Mouse (Mus musculus): ENCODE results near the gene Lct. TPM values are rescaled to one million over a fixed set of nuclear protein-coding genes. Genes with fewer than 3 reads are reported as not detected.
"Not testable (repeated sequence)": the region's sequence is repeated elsewhere in the genome, so short reads cannot be mapped to it uniquely, and the experiment has no call there.

Gene Lct
- polyA plus RNA-seq, 1 experiment from 2014 or later: 0.28 TPM

DNA sequence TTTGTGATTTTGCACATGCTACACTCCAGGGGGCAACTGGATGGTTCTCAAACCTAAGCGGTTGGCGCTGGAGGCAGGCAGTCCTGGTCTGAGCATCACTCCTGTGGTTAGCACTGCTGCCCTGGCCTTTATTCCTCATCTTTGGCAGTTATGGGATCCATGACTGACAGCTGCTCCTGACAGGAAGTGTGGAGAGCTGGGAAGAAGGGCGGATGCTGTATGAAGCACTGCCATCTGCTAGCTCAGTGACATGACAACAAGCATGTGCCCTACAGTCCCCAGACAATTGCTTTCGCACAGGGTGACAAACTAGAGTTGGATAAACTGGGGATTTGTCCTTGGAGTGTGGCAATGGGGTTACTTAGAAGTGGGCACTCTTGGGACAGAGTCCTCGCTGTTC, 37.8 kb downstream of the Lct start:
- no peak overlapping the region for H3K27ac ChIP-seq
- H3K36me3 ChIP-seq: peaks cover 2% of the 10 kb centered on the region; the same call in 1 of the 2 replicates
- no peak overlapping the region for H3K9ac ChIP-seq
- H3K4me3 ChIP-seq: no peak overlapping the region
- no peaks in the 10 kb centered on the region for H3K9me3 ChIP-seq
- 93% methylated on average over 5 of the region's 5 CpGs for WGBS
- no peak overlapping the region for H3K4me2 ChIP-seq (replicated peaks)
- ATAC-seq (ENCODE audit: low FRiP score, low read depth): no peak
- no peaks in the 10 kb centered on the region for H3K4me1 ChIP-seq
- H3K27me3 ChIP-seq: no peaks in the 10 kb centered on the region

DNA sequence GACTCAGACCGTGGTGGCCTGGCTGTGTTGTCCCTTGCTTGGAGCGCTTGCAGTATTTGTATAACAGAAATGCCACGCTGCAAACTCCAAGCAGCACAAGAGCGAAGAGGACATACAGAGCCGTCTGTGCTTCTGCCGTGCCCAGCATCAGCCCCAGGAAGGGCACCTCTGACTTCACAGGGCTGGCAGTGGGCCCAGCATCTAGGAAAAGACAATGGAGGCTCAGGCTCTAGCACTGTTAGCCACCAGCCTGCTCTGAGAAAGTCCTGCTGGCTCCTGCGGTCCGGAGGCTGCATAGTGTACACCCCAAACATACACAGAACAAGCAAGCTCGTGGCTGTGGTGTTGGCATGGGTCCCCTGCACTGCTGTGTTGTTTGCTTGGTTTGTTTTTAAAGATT, 43.0 kb downstream of the Lct start:
- Histone ChIP-seq H3K9me3 (no peaks in the 10 kb centered on the region), H3K4me3 (no peak overlapping the region), H3K36me3 (peaks cover 43% of the 10 kb centered on the region), H3K4me2 (replicated peaks) (no peak overlapping the region), H3K27ac (no peak overlapping the region), H3K27me3 (no peaks in the 10 kb centered on the region), H3K4me1 (no peaks in the 10 kb centered on the region), H3K9ac (no peak overlapping the region)
- WGBS: 90% methylated on average over 9 of the region's 9 CpGs
- ATAC-seq (ENCODE audit: low FRiP score, low read depth): no peak

DNA sequence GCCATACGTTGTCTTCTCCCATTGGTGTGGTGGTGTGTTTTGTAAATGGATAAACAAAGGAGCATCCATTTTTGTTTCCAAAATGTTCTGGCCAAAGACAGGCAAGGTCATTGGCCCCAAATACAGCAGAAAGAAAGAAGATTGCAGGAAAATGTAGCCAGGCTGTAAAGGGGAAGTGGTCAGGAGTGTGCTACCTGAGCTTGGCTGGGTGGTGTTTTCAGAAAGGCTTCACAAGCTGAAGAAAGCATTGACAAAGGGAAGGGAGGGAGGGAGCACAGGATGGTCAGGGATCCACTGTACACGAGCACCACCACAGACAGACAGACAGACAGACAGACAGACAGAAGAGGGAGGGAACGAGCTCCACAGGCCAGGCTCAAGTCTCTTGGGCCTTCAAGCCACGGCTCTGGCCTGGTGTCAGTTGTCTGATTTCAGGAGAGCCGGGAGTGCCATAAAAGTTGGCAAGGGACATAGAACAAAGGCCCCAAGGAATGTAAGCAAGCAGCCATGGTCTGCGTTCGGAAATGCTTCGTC, 43.9 kb downstream of the Lct start:
- WGBS: 66% methylated on average over 8 of the region's 8 CpGs
- H3K4me1 ChIP-seq: no peaks in the 10 kb centered on the region
- no peak overlapping the region for H3K4me2 ChIP-seq (replicated peaks)
- H3K27me3 ChIP-seq: no peaks in the 10 kb centered on the region
- H3K9ac ChIP-seq: no peak overlapping the region
- H3K36me3 ChIP-seq: peaks cover 52% of the 10 kb centered on the region
- no peak overlapping the region for H3K27ac ChIP-seq
- H3K4me3 ChIP-seq: no peak overlapping the region
- H3K9me3 ChIP-seq: no peaks in the 10 kb centered on the region
- no peak for ATAC-seq (ENCODE audit: low FRiP score, low read depth)

DNA sequence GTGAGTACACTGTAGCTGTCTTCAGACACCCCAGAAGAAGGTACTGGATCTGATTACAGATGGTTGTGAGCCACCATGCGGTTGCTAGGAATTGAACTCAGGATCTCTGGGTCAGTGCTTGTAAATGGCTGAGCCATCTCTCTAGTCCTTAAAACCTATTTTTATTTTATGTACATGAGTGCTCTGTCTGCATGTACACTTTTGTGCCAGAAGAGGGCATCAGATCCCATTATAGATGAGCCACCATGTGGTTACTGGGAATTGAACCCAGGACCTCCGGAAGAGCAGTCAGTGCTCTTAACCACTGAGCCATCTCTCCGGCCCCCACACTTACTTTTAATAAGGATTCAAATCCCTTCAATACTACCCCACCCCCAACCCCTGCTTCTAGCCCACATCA, 45.2 kb downstream of the Lct start:
- no peak for ATAC-seq (ENCODE audit: low FRiP score, low read depth)
- Histone ChIP-seq H3K27ac (no peak overlapping the region), H3K9ac (no peak overlapping the region), H3K4me2 (replicated peaks) (no peak overlapping the region), H3K4me3 (no peak overlapping the region), H3K27me3 (no peaks in the 10 kb centered on the region), H3K9me3 (no peaks in the 10 kb centered on the region), H3K36me3 (peaks cover 63% of the 10 kb centered on the region), H3K4me1 (no peaks in the 10 kb centered on the region)
- 92% methylated on average over 3 of the region's 3 CpGs for WGBS

DNA sequence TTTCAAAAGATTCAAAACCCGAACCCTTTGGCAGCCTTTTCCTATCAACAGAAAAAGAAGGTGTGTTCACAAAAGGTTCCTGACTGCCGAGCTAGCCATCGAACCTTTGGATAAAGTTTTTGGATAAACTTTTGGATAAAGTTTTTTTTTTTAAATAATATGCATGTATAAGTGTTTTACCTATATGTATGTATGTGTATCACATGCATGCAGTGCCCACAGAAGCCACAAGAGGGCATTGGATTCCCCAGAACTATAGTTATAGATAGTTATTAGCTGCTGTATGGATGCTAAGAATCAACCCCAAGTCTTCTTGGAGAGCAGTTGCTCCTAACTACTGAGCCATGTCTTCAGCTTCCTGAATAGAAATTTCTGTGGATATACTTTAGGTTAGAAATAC, 46.4 kb downstream of the Lct start:
- Histone ChIP-seq H3K4me3 (no peak overlapping the region), H3K4me2 (replicated peaks) (no peak overlapping the region), H3K4me1 (no peaks in the 10 kb centered on the region), H3K9ac (no peak overlapping the region), H3K36me3 (peaks cover 74% of the 10 kb centered on the region), H3K27me3 (no peaks in the 10 kb centered on the region), H3K27ac (no peak overlapping the region), H3K9me3 (no peaks in the 10 kb centered on the region)
- 95% methylated on average over 3 of the region's 3 CpGs for WGBS
- ATAC-seq (ENCODE audit: low FRiP score, low read depth): no peak

DNA sequence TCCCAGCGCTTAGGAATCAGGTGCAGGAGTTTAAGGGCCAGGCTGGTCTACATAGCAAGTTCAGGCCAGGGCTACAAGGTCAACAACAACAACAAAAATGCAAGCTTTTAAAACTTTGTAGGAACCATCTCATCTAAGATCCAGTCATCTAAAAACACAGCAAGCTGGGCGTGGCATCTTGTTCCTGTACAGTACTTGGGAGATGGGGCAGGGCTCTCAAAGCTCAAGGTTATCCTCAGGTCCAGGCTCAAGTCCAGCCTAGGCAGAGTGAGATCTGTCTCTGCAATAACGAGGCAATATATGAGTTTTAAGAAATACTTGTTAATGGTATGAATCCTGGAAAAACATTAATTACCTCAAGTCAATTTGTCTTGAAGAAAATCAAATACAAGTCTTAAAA, 49.6 kb downstream of the Lct start:
- Histone ChIP-seq H3K36me3 (peaks cover 89% of the 10 kb centered on the region), H3K4me1 (no peaks in the 10 kb centered on the region), H3K27me3 (no peaks in the 10 kb centered on the region), H3K4me3 (no peak overlapping the region), H3K27ac (no peak overlapping the region), H3K4me2 (replicated peaks) (no peak overlapping the region), H3K9me3 (no peaks in the 10 kb centered on the region), H3K9ac (no peak overlapping the region)
- whole genome bisulfite sequencing: 93% methylated on average over 3 of the region's 3 CpGs
- ATAC-seq (ENCODE audit: low FRiP score, low read depth): no peak

DNA sequence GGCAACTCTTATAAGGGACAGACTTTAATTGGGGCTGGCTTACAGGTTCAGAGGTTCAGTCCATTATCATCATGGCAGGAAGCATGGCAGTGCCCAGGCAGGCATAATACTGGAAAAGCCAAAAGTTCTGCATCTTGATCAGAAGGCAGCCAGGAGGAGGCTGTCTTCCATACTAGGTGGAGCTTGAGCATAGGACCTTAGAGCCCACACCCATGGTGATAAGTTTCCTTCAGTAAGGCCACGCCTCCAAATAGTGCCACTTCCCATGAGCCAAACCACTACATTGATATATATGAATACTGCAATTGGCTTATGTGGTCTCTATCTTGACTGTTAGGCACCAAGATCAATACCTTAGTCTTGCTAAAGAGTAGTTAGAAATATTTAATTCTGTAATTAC, 52.2 kb downstream of the Lct start:
- H3K36me3 ChIP-seq: peaks cover 91% of the 10 kb centered on the region

DNA sequence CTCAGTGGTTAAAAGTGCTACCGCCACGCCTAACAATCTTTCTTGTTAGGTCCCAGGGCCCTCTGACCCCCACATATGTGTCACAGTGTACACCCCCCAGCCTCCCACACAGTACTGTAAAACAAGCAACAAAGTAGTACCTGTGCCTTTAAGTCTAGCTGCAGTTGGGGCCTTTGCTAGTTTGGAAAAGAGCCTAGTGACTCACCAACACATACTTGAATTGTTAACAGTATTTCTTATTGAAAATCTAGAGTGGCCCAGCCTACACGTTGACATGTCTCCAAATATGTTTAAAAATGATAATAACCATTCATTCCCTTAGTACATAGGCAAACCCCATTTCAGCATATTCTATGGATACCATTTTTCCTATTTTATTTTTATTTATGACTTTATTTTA, 57.4 kb downstream of the Lct start:
- Histone ChIP-seq H3K4me1 (no peaks in the 10 kb centered on the region), H3K27me3 (no peaks in the 10 kb centered on the region), H3K9me3 (no peaks in the 10 kb centered on the region), H3K36me3 (peaks cover 91% of the 10 kb centered on the region), H3K9ac (no peak overlapping the region), H3K4me3 (no peak overlapping the region), H3K27ac (no peak overlapping the region), H3K4me2 (replicated peaks) (no peak overlapping the region)
- WGBS: 93% methylated on average over 3 of the region's 3 CpGs
- ATAC-seq (ENCODE audit: low FRiP score, low read depth): no peak

More for the DNA sequence above, 52.2 kb downstream of the Lct start:
- WGBS: 86% methylated on average over 1 of the region's 1 CpGs
- Histone ChIP-seq H3K9ac (no peak overlapping the region), H3K27ac (no peak overlapping the region), H3K9me3 (no peaks in the 10 kb centered on the region), H3K4me1 (no peaks in the 10 kb centered on the region), H3K27me3 (no peaks in the 10 kb centered on the region), H3K4me3 (no peak overlapping the region), H3K4me2 (replicated peaks) (no peak overlapping the region)
- ATAC-seq (ENCODE audit: low FRiP score, low read depth): no peak

DNA sequence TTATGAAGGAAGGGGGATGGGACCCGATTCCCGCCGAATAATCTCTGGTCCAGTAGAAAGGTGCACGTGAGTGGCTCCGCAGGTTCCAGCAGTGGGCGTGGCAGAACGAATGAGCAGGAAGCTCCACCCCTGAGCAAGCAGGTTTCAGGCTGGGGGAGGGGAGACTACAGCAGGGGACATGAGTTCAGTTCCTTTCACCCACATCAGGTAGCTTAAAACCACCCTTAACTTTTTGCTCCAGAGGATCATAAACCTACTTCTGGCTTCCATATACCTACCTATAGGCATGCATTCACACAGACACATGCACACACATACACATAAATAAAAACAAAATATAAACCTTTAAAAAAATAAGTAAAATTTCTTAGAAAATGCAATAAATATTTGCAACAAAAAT, 61.1 kb downstream of the Lct start:
- H3K4me2 ChIP-seq (replicated peaks); ATAC-seq (ENCODE audit: low FRiP score, low read depth); H3K27me3 ChIP-seq; H3K4me1 ChIP-seq; H3K9me3 ChIP-seq; H3K4me3 ChIP-seq; H3K9ac ChIP-seq; H3K27ac ChIP-seq: not testable (repeated sequence)
- H3K36me3 ChIP-seq: peaks cover 88% of the 10 kb centered on the region
- WGBS: 84% methylated on average over 7 of the region's 7 CpGs

DNA sequence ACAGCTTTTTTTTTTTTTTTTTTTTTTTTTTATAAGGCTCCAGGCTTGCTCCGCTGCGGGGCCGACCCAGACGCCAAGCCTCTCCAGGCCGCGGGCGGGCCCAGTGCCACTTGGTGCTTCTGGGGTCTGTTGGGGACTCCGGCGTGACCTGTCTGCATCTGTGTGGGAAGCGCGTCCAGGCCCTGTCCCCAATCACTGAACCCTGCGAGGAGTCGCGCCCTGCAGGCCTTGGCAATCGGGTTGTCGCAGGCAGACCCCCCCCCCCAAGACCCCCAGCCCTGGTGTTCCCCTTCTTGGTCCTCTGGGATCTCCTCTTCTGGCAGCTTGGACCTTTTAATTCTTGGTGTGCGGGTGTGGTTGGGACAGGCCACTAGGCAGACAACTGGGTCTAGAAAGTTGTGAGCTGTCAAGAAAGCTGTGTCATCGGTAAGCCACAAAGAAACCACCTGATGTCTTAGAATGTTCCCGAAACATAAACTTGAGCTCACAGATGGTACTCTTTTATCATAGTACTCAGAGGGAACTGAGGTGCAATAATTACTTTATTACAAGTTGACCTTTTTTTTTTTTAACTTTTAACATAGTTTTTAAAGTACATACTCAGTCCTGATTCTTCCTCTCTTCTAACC, 83.3 kb downstream of the Lct start:
- Histone ChIP-seq H3K27me3 (no peaks in the 10 kb centered on the region), H3K27ac (peak overlapping the region; percentile 81), H3K4me3 (peak overlapping the region; percentile 72), H3K4me1 (peaks cover 8% of the 10 kb centered on the region), H3K9me3 (no peaks in the 10 kb centered on the region), H3K9ac (peak overlapping the region; percentile 81), H3K36me3 (no peaks in the 10 kb centered on the region), H3K4me2 (replicated peaks) (peak overlapping the region; percentile 87)
- ATAC-seq (ENCODE audit: low FRiP score, low read depth): peak; percentile 52
- 2% methylated on average over 19 of the region's 19 CpGs for WGBS

DNA sequence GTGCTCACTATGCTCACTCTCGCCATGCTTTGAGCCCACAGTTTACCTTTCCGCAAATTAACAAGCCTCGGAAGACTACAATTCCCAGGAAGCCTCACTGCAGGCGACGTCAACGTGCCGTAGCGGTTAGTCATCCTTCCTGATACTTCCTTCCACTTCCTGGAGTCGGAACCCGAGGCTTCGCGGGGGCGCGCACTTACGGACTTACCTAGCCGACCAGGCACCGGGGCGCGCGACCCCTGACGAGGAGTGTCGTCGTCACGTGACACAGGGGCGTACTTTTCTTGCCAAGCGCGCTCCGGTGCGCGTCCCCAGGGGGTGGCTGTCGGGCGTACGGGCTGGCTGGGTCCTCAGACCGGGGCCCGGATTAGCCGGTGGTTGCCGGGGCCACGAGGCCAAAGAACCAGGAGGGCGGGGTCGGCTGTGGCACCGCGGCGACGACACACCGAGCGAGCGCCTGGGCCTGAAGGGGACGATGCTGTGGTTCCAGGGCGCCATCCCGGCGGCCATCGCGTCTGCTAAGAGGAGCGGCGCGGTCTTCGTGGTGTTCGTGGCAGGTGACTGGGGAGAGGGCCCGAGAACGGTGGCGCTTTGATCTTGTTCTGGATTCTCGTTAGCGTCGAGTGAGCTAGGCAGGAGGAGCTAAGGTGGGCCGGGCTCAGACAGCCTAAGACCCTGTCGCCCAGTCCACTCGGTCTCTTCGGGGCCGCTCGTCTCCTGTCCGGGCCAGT, 84.0 kb downstream of the Lct start:
- peak overlapping the region; percentile 81 for H3K27ac ChIP-seq
- peak overlapping the region; percentile 81 for H3K9ac ChIP-seq
- H3K9me3 ChIP-seq: no peaks in the 10 kb centered on the region
- H3K27me3 ChIP-seq: no peaks in the 10 kb centered on the region
- ATAC-seq (ENCODE audit: low FRiP score, low read depth): peak; percentile 97
- peak overlapping the region; percentile 87 for H3K4me2 ChIP-seq (replicated peaks)
- peaks cover 3% of the 10 kb centered on the region; the same call in 1 of the 2 replicates for H3K36me3 ChIP-seq
- peaks cover 8% of the 10 kb centered on the region for H3K4me1 ChIP-seq
- under 1% methylated on average over 71 of the region's 71 CpGs for WGBS
- peak overlapping the region; percentile 72 for H3K4me3 ChIP-seq

DNA sequence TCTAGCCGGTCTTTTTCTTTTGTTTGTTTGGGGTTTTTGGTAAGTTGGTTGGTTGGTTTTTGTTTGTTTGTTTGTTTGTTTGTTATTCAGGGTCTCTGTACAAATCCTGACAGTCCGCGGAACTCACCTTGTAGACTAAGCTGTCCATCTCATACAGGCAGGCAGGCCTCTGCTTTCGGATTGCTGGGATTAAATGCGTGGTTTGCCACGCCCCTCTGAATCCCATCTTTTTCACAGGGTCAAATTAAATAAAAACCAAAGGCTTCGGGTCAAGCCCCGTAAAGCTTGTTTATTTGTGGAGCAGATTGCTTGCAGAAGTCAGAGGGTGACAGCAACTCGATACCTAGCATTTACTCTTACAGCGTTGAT, 84.5 kb downstream of the Lct start, which contains the start of gene Ubxn4:
Ubxn4 (plus strand) TSS at position 338 of the 369 bp plus-strand sequence.
- peak within 1 kb of the TSS; percentile 81 for H3K27ac ChIP-seq
- 11% methylated on average over 10 of the region's 10 CpGs for WGBS
- H3K27me3 ChIP-seq: no peaks in the 10 kb centered on the region
- H3K36me3 ChIP-seq: peaks cover 6% of the 10 kb centered on the region; the same call in 1 of the 2 replicates
- H3K4me2 ChIP-seq (replicated peaks): peak within 1 kb of the TSS; percentile 87
- ATAC-seq (ENCODE audit: low FRiP score, low read depth): peak; percentile 30
- peak within 1 kb of the TSS; percentile 72 for H3K4me3 ChIP-seq
- no peaks in the 10 kb centered on the region for H3K9me3 ChIP-seq
- peaks cover 8% of the 10 kb centered on the region for H3K4me1 ChIP-seq
- H3K9ac ChIP-seq: peak within 1 kb of the TSS; percentile 81

Measured in limb, embryonic 13.5 days (tissue).